Mouse (Mus musculus) lung, postnatal 0 days (tissue): ENCODE measurements at regions not wholly inside any gene's neighbourhood (a gene's known extent, or its start where the extent isn't known, plus 50 kb on each side); places are given as distances from the start of the nearest gene placed in this dataset.
"Not testable (repeated sequence)": the region's sequence is repeated elsewhere in the genome, so short reads cannot be mapped to it uniquely, and the experiment has no call there.

Source experiments
- ATAC-seq: fragments of 200-750 bp; cut with Nextera tagmentation; 2 replicates; pipeline ENCODE4 v1.8.0; 2017; ENCODE audit warnings: moderate library complexity
- DNase-seq: peaks from one replicate; pipeline ENCODE4 v3.0.0-alpha.2; 2016; ENCODE audit warnings: low spot score
- H3K27ac ChIP-seq: fragments of 300-500 bp; sonication (generic); 2 replicates; pipeline ENCODE4 v1.5.1; 2014; ENCODE audit warnings: antibody characterized with exemption, mild to moderate bottlenecking, low read length, mixed read lengths
- H3K27me3 ChIP-seq: fragments of 300-500 bp; sonication (generic); replicated peaks from 2 replicates; pipeline ENCODE4 v1.6.1; 2014; ENCODE audit warnings: low read length, mixed read lengths; ENCODE audit not compliant: insufficient read depth
- H3K36me3 ChIP-seq: fragments of 300-500 bp; sonication (generic); 2 replicates; pipeline ENCODE4 v1.6.1; 2014; ENCODE audit warnings: low read length, mixed read lengths; ENCODE audit not compliant: insufficient read depth
- H3K4me1 ChIP-seq: fragments of 300-500 bp; sonication (generic); 2 replicates; pipeline ENCODE4 v1.6.1; 2014; ENCODE audit warnings: antibody characterized with exemption, low read depth, low read length, mixed read lengths; ENCODE audit not compliant: insufficient read depth
- H3K4me2 ChIP-seq: fragments of 300-500 bp; sonication (generic); replicated peaks from 2 replicates; pipeline ENCODE4 v1.6.1; 2014; ENCODE audit warnings: low read depth, mild to moderate bottlenecking, low read length, moderate library complexity, mixed read lengths
- H3K4me3 ChIP-seq: fragments of 300-500 bp; sonication (generic); 2 replicates; pipeline ENCODE4 v1.5.1; 2014; ENCODE audit warnings: low read depth, low read length
- H3K9ac ChIP-seq: fragments of 300-500 bp; sonication (generic); replicated peaks from 2 replicates; pipeline ENCODE4 v1.6.1; 2014; ENCODE audit warnings: low read depth, mild to moderate bottlenecking
- H3K9me3 ChIP-seq: fragments of 300-500 bp; sonication (generic); 2 replicates; pipeline ENCODE4 v1.6.1; 2016; ENCODE audit warnings: low read length, mixed read lengths
- CTCF ChIP-seq: IDR thresholded peaks from 2 replicates; pipeline ENCODE4 v1.5.1; 2016; ENCODE audit warnings: antibody characterized with exemption, mild to moderate bottlenecking
- EP300 ChIP-seq: IDR thresholded peaks from 2 replicates; pipeline ENCODE4 v1.6.1; 2016; ENCODE audit warnings: antibody characterized with exemption, mild to moderate bottlenecking, control low read depth
- WGBS: fragments of 180-500 bp; shearing (Covaris S2); extraction: QIAGEN DNeasy Blood & Tissue Kit; methylation state at CpG from one replicate; pipeline ENCODE4 v1.1.7; 2014; 5-methylcytosine and 5-hydroxymethylcytosine counted together

GRCm38 (mm10) chr8:83803312-83803711 is 62.2 kb upstream of the Adgre5 start:
- 17% methylated on average over 1 of the region's 1 CpGs for WGBS
- DNase-seq, result peak; percentile 43
- H3K27me3 ChIP-seq, H3K4me2 ChIP-seq, H3K9me3 ChIP-seq, H3K9ac ChIP-seq, H3K4me3 ChIP-seq, H3K27ac ChIP-seq, H3K36me3 ChIP-seq, ATAC-seq, H3K4me1 ChIP-seq: not testable (repeated sequence)
- TF ChIP-seq CTCF, result peak; percentile 61

DNA sequence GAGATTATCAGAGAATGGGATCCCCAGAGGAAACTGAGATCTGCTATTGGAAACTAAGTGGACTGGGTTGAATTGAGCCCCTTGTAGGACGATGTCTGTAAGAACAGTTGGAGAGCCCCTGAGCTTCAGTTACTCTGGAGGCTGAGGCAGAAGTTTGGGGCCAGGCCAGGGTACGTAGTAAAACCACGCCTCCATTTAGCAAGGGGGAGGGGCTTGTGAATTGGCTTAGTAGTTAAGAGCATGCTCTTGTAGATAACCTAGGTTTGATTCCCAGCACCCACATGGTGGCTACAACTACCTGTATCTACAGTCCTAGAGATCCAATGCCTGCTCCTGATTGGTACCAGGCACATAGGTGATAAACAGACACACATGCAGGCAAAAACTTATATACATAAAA is 61.4 kb upstream of the Adgre5 start:
- no peak for ATAC-seq
- WGBS, result 46% methylated on average over 3 of the region's 3 CpGs
- TF ChIP-seq EP300, result no peak
- TF ChIP-seq CTCF, result no peak
- no peak overlapping the region for H3K9ac ChIP-seq
- H3K36me3 ChIP-seq, result no peaks in the 10 kb centered on the region
- H3K27ac ChIP-seq, result no peak overlapping the region
- H3K27me3 ChIP-seq, result no peaks in the 10 kb centered on the region
- no peaks in the 10 kb centered on the region for H3K9me3 ChIP-seq
- H3K4me1 ChIP-seq, result no peaks in the 10 kb centered on the region
- H3K4me2 ChIP-seq, result no peak overlapping the region
- no peak for DNase-seq
- H3K4me3 ChIP-seq, result no peak overlapping the region

- Histone ChIP-seq H3K9me3 (no peaks in the 10 kb centered on the region), H3K9ac (no peak overlapping the region), H3K36me3 (no peaks in the 10 kb centered on the region), H3K27me3 (no peaks in the 10 kb centered on the region), H3K4me2 (no peak overlapping the region), H3K4me3 (no peak overlapping the region), H3K27ac (peak overlapping the region; percentile 68), H3K4me1 (no peaks in the 10 kb centered on the region)
- 40% methylated on average over 8 of the region's 8 CpGs for WGBS
- ATAC-seq (peak; percentile 88), DNase-seq (peak; percentile 62)
- TF ChIP-seq EP300 (peak; percentile 70), CTCF (no peak)
These were observed 58.5 kb upstream of the Adgre5 start for GRCm38 (mm10) chr8:83799607-83799950.

GRCm38 (mm10) chr8:83798881-83799606 is 57.9 kb upstream of the Adgre5 start:
- no peak overlapping the region for H3K4me2 ChIP-seq
- no peaks in the 10 kb centered on the region for H3K36me3 ChIP-seq
- H3K4me3 ChIP-seq, result no peak overlapping the region
- no peaks in the 10 kb centered on the region for H3K9me3 ChIP-seq
- no peaks in the 10 kb centered on the region for H3K27me3 ChIP-seq
- no peak for TF ChIP-seq EP300
- no peak for TF ChIP-seq CTCF
- H3K9ac ChIP-seq, result no peak overlapping the region
- peak; percentile 62; the same call in 1 of the 2 replicates for ATAC-seq
- H3K4me1 ChIP-seq, result no peaks in the 10 kb centered on the region
- no peak for DNase-seq
- 54% methylated on average over 9 of the region's 9 CpGs for WGBS
- peak overlapping the region; percentile 68 for H3K27ac ChIP-seq

DNA sequence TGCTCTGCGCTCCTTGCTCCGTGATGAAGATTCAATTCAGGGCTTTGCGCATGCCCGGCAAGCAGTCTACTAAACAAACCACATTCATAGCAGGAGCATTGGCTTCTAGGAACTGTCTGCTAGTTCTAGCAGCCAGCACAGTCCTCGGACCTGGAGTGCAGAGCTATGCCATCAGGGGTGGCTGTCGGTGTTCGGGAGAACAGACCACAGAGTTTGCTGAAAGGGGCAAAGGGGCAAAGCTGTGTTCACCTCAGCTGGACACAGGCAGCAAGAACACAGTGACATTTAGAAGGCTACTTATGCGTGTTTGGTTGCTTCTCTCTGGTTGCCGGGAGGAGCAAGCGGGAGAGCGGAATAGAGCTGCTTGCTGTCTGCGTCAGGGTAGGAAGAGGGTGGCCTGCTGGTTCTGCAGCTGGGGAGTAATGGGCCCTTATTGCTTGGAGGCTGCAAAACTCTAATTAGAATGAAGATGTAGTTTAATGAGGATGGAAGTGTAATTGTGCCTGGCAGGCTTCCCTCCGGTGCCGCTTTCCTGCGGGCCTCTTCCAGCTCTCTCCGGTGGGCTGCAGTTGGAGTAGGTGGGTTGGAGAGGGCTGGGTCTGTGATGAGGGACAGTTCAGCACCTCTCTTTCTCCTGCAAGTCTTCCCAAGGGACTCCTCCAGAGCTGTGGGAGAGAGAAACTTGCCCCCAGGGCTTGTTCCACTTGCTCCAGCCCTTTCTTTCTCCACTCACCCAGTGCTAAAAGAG is 52.5 kb upstream of the Adgre5 start:
- H3K27ac ChIP-seq, result no peak overlapping the region
- TF ChIP-seq EP300 (no peak), CTCF (no peak)
- H3K4me3 ChIP-seq, result no peak overlapping the region
- no peak overlapping the region for H3K9ac ChIP-seq
- no peaks in the 10 kb centered on the region for H3K27me3 ChIP-seq
- H3K4me2 ChIP-seq, result no peak overlapping the region
- no peaks in the 10 kb centered on the region for H3K9me3 ChIP-seq
- ATAC-seq, result no peak
- H3K4me1 ChIP-seq, result no peaks in the 10 kb centered on the region
- 79% methylated on average over 16 of the region's 16 CpGs for WGBS
- H3K36me3 ChIP-seq, result no peaks in the 10 kb centered on the region
- DNase-seq, result no peak
